Comparison of ENCODE assay signal across 26 mouse cellular contexts in genomic region chr3:116338616-116339015, GRCm38 (mm10).
DNase-seq lines count a peak whose midpoint lies in the region; ATAC-seq and TF ChIP-seq lines count a peak whose summit lies in the region.
"Had no signal": no experiment of that assay in that cellular context is flagged by ENCODE, and none has a peak within 500 bp of the region (broad histone marks: within the 10 kb centered on the region; RNA-seq: fewer than 3 reads in every experiment).

No protein-coding gene starts in this region.

- H3K4me3 ChIP-seq in heart, embryonic 10.5 days: no peak overlapping the region
- H3K4me3 ChIP-seq in gastrocnemius, adult 2 months: no peak overlapping the region
- H3K4me3 ChIP-seq: embryonic facial prominence, embryonic 12.5 days; erythroblast, embryonic 14.5 days; forebrain, embryonic 13.5 days; layer of hippocampus, adult 2 months; liver, embryonic 13.5 days; megakaryocyte, embryonic 14.5 days; midbrain, embryonic 13.5 days; stomach, embryonic 15.5 days had no signal

- H3K27ac ChIP-seq in heart, embryonic 10.5 days: no peak overlapping the region
- no peak overlapping the region for H3K27ac ChIP-seq in gastrocnemius, adult 2 months
- H3K27ac ChIP-seq: embryonic facial prominence, embryonic 12.5 days; forebrain, embryonic 13.5 days; hindbrain, postnatal 0 days; layer of hippocampus, adult 2 months; liver, embryonic 13.5 days; midbrain, embryonic 13.5 days; stomach, embryonic 15.5 days had no signal

- H3K9me3 ChIP-seq in heart, embryonic 10.5 days: no peaks in the 10 kb centered on the region
- H3K9me3 ChIP-seq: embryonic facial prominence, embryonic 12.5 days; forebrain, embryonic 13.5 days; liver, embryonic 13.5 days; megakaryocyte, embryonic 14.5 days; midbrain, embryonic 13.5 days; stomach, embryonic 15.5 days had no signal

- peak; percentile 76 for DNase-seq in heart, embryonic 10.5 days (ENCODE audit: low spot score)
- no peak for DNase-seq in heart, postnatal 14 days
- peak; percentile 56 to 73 for DNase-seq in kidney, postnatal 4 days
- no peak for DNase-seq in kidney, adult 8-10 months
- peak; percentile 71 for DNase-seq in gastrocnemius, adult 2 months
- no peak for DNase-seq in c-Kit-positive CD71-positive TER-119-positive erythroid progenitor cells, embryonic 14.5 days (ENCODE audit: low spot score)
- no peak for DNase-seq in right cerebral cortex, postnatal 36 days (ENCODE audit: low spot score in 2 of 2)
- DNase-seq: adrenal gland, postnatal 36 days; cerebellum, adult 18-20 months; cerebellum, postnatal 14 days; layer of hippocampus, postnatal 36 days; liver, embryonic 13.5 days; lung, adult 2 months; right cerebral cortex, postnatal 4 days; thymus, postnatal 25 days had no signal

- peaks cover 3% of the 10 kb centered on the region; the same call in 1 of the 2 replicates for H3K36me3 ChIP-seq in heart, embryonic 10.5 days
- H3K36me3 ChIP-seq: liver, embryonic 13.5 days had no signal

- H3K27me3 ChIP-seq in heart, embryonic 10.5 days (ENCODE audit: insufficient read depth, poor library complexity, severe bottlenecking): no peaks in the 10 kb centered on the region
- H3K27me3 ChIP-seq: embryonic facial prominence, embryonic 12.5 days; forebrain, embryonic 13.5 days; liver, embryonic 13.5 days; megakaryocyte, embryonic 14.5 days; midbrain, embryonic 13.5 days; stomach, embryonic 15.5 days had no signal

- peaks cover 7% of the 10 kb centered on the region; the same call in 1 of the 2 replicates for H3K4me1 ChIP-seq in heart, embryonic 10.5 days
- H3K4me1 ChIP-seq: embryonic facial prominence, embryonic 12.5 days; forebrain, embryonic 13.5 days; midbrain, embryonic 13.5 days; stomach, embryonic 15.5 days had no signal

- intact Hi-C loops in heart, postnatal 14 days (cut with DNase I): loop anchor here (10.0 kb wide), 1 partner anchor 496 kb away; no protein-coding TSS in a partner anchor
- intact Hi-C loops in gastrocnemius, adult 2 months (cut with DNase I): loop anchor here (10.0 kb wide), 1 partner anchor 226 kb away; the partner anchor contains the start of gene Lrrc39

- ATAC-seq in granulocyte monocyte progenitor cell, adult 5-6 weeks (replicated peaks; ENCODE audit: poor library complexity, severe bottlenecking): 0 out of 2 replicates have a peak, but pooled peaks have one; percentile 25
- ATAC-seq: CD4-positive, CD25-positive, alpha-beta regulatory T cell, adult 4 months; forebrain, embryonic 13.5 days; hindbrain, postnatal 0 days; intestine, embryonic 16.5 days; midbrain, embryonic 13.5 days had no signal

- no peak for TF ChIP-seq CTCF in gastrocnemius, adult 2 months (IDR thresholded peaks at IDR 0.05)

- 76% methylated on average over 6 of the region's 6 CpGs for WGBS in heart, embryonic 10.5 days

Comparison
In these comparisons a context has a peak if more than half of its experiments do, and no peak if none do; other contexts are left out.
1. DNase-seq: peak in heart, embryonic 10.5 days (single experiment), kidney, postnatal 4 days (2 of 2) and gastrocnemius, adult 2 months (single experiment); none in heart, postnatal 14 days (0 of 2), kidney, adult 8-10 months (0 of 2), c-Kit-positive CD71-positive TER-119-positive erythroid progenitor cells, embryonic 14.5 days (single experiment) and right cerebral cortex, postnatal 36 days (0 of 2).